ENCODE assay signal across 10 mouse cellular contexts in genomic region chrX:163722785-163723577, GRCm38 (mm10). TPM values are rescaled to one million over a fixed set of nuclear protein-coding genes. Genes with fewer than 3 reads are reported as not detected.
A peak's percentile ranks its signal among the peaks of the same experiment; 100 is the strongest.
DNase-seq lines count a peak whose midpoint lies in the region; ATAC-seq and TF ChIP-seq lines count a peak whose summit lies in the region.
"Had no signal": no experiment of that assay in that cellular context is flagged by ENCODE, and none has a peak within 500 bp of the region (broad histone marks: within the 10 kb centered on the region; RNA-seq: fewer than 3 reads in every experiment).

No protein-coding gene starts in this region.

- no peaks in the 10 kb centered on the region for H3K36me3 ChIP-seq in forebrain, embryonic 11.5 days (ENCODE audit: control insufficient read depth, insufficient read depth, low read length)
- H3K36me3 ChIP-seq in limb, embryonic 10.5 days, result no peaks in the 10 kb centered on the region
- no peaks in the 10 kb centered on the region for H3K36me3 ChIP-seq in neural tube, embryonic 13.5 days
- H3K36me3 ChIP-seq in liver, postnatal 0 days (replicated peaks; ENCODE audit: insufficient read depth, low read length), result no peaks in the 10 kb centered on the region

- H3K4me2 ChIP-seq in forebrain, embryonic 11.5 days (ENCODE audit: low read depth, low read length, severe bottlenecking), result peak overlapping the region; percentile 15; the same call in 1 of the 2 replicates
- H3K4me2 ChIP-seq in neural tube, embryonic 13.5 days, result peak overlapping the region; percentile 21
- no peak overlapping the region for H3K4me2 ChIP-seq in liver, postnatal 0 days (ENCODE audit: low read depth, low read length)
- H3K4me2 ChIP-seq: lung, embryonic 14.5 days had no signal

- 33% methylated on average over 12 of the region's 12 CpGs for WGBS in forebrain, embryonic 11.5 days
- 53% methylated on average over 12 of the region's 12 CpGs for WGBS in limb, embryonic 10.5 days
- WGBS in neural tube, embryonic 13.5 days, result 29% methylated on average over 12 of the region's 12 CpGs
- 63% methylated on average over 12 of the region's 12 CpGs for WGBS in liver, postnatal 0 days (ENCODE audit: insufficient replicate concordance)

- H3K4me3 ChIP-seq in forebrain, embryonic 11.5 days (ENCODE audit: low read depth, low read length), result no peak overlapping the region
- no peak overlapping the region for H3K4me3 ChIP-seq in limb, embryonic 10.5 days
- H3K4me3 ChIP-seq in neural tube, embryonic 13.5 days, result no peak overlapping the region
- H3K4me3 ChIP-seq in liver, postnatal 0 days (ENCODE audit: low read depth, low read length), result no peak overlapping the region

- TF ChIP-seq CTCF in liver, postnatal 0 days (IDR thresholded peaks at IDR 0.05; ENCODE audit: low read depth), result no peak

- no peak overlapping the region; the same call in 1 of the 2 replicates for H3K27ac ChIP-seq in forebrain, embryonic 11.5 days (ENCODE audit: low read depth, low read length)
- peak overlapping the region; percentile 30; the same call in 1 of the 2 replicates for H3K27ac ChIP-seq in limb, embryonic 10.5 days
- H3K27ac ChIP-seq in neural tube, embryonic 13.5 days (replicated peaks), result no peak overlapping the region
- no peak overlapping the region for H3K27ac ChIP-seq in liver, postnatal 0 days (ENCODE audit: low read depth)

- H3K9me3 ChIP-seq in forebrain, embryonic 11.5 days (ENCODE audit: control insufficient read depth, low read length), result no peaks in the 10 kb centered on the region
- H3K9me3 ChIP-seq in limb, embryonic 10.5 days (replicated peaks), result no peaks in the 10 kb centered on the region
- H3K9me3 ChIP-seq in neural tube, embryonic 13.5 days, result no peaks in the 10 kb centered on the region
- H3K9me3 ChIP-seq in liver, postnatal 0 days (ENCODE audit: low read length), result no peaks in the 10 kb centered on the region

- DNase-seq in embryo, embryonic 10.5 days (ENCODE audit: low spot score), result peak; percentile 43
- no peak for DNase-seq in forebrain, embryonic 11.5 days (ENCODE audit: low spot score)
- no peak for DNase-seq in limb, embryonic 10.5 days (ENCODE audit: low spot score)
- no peak for DNase-seq in c-Kit-positive CD71-positive TER-119-positive erythroid progenitor cells, embryonic 14.5 days (ENCODE audit: low spot score)
- DNase-seq in liver, postnatal 0 days, result no peak
- no peak for DNase-seq in urinary bladder, postnatal 4 days (ENCODE audit: low spot score in 2 of 2)
- DNase-seq: kidney, postnatal 25 days; lung, embryonic 14.5 days had no signal

- peak; percentile 77 for ATAC-seq in forebrain, embryonic 11.5 days (replicated peaks; ENCODE audit: low FRiP score)
- no peak for ATAC-seq in neural tube, embryonic 13.5 days (ENCODE audit: low read depth)
- no peak for ATAC-seq in liver, postnatal 0 days

- no peaks in the 10 kb centered on the region for H3K4me1 ChIP-seq in forebrain, embryonic 11.5 days (replicated peaks; ENCODE audit: control insufficient read depth, insufficient read depth, low read length)
- no peaks in the 10 kb centered on the region; the same call in 1 of the 2 replicates for H3K4me1 ChIP-seq in limb, embryonic 10.5 days
- no peaks in the 10 kb centered on the region; the same call in 1 of the 2 replicates for H3K4me1 ChIP-seq in neural tube, embryonic 13.5 days (replicated peaks)
- H3K4me1 ChIP-seq in liver, postnatal 0 days (ENCODE audit: insufficient read depth), result no peaks in the 10 kb centered on the region

- H3K9ac ChIP-seq in forebrain, embryonic 11.5 days (ENCODE audit: low read length), result no peak overlapping the region
- no peak overlapping the region for H3K9ac ChIP-seq in neural tube, embryonic 13.5 days
- H3K9ac ChIP-seq in liver, postnatal 0 days (replicated peaks), result no peak overlapping the region
- H3K9ac ChIP-seq: lung, embryonic 14.5 days had no signal

- no peak for TF ChIP-seq EP300 in liver, postnatal 0 days (IDR thresholded peaks at IDR 0.05; ENCODE audit: low read depth)

- H3K27me3 ChIP-seq in forebrain, embryonic 11.5 days (ENCODE audit: control insufficient read depth, insufficient read depth, low read length), result peaks cover 5% of the 10 kb centered on the region; the same call in 1 of the 2 replicates
- peaks cover 62% of the 10 kb centered on the region for H3K27me3 ChIP-seq in limb, embryonic 10.5 days (ENCODE audit: low read depth, poor library complexity, severe bottlenecking)
- H3K27me3 ChIP-seq in neural tube, embryonic 13.5 days, result peaks cover 24% of the 10 kb centered on the region
- no peaks in the 10 kb centered on the region for H3K27me3 ChIP-seq in liver, postnatal 0 days (ENCODE audit: insufficient read depth, low read length)

RNA-seq across cellular contexts. Expression of gene Rnf138rt1, which starts 38.1 kb away (rescaled TPM):
- 0.47 and 0.68 TPM in 2 replicates for polyA plus RNA-seq in forebrain, embryonic 11.5 days (2014; fragmentation: Nextera tagmentation; extraction: Ambion mirVana)
- polyA plus RNA-seq in limb, embryonic 10.5 days (2016; fragmentation: Nextera tagmentation; extraction: Ambion mirVana), result not detected in 2 replicates
- 1.6 and 2.1 TPM in 2 replicates for polyA plus RNA-seq in neural tube, embryonic 13.5 days (2015; fragmentation: Nextera tagmentation; extraction: Ambion mirVana)
- not detected in 2 replicates for polyA plus RNA-seq in liver, postnatal 0 days (2015; fragmentation: Nextera tagmentation; extraction: Ambion mirVana)
- polyA plus RNA-seq: lung, embryonic 14.5 days; small intestine, adult 2 months had no signal
